Mouse (Mus musculus): ENCODE measurements around the gene Tmem91. TPM values are rescaled to one million over a fixed set of nuclear protein-coding genes. Genes with fewer than 3 reads are reported as not detected.

The Tmem91 gene
- polyA plus RNA-seq, 1 experiment from 2014 or later: 2.5 TPM

DNA sequence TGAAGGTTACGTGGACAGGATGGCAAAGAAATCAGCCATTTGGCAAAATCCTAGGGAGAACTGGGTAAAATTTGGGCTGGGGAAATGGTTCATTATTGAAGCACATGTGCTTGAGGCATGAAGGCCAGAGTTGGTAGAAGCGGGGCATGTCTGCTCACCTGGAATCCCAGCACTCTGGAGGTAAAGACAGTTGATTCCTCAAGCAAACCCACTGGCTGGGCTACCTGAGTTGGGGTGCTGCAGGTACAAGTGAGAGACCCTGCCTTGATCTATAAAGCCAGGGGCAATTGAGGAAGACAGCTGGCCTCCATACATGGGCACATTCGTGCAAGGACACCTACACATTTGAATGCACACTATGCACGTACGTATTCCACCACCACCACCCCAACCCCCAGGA is 54.9 kb downstream of the Tmem91 start:
- Histone ChIP-seq H3K27me3 (ENCODE audit: control insufficient read depth, insufficient read depth, low read length) (no peaks in the 10 kb centered on the region), H3K4me1 (ENCODE audit: control insufficient read depth, insufficient read depth, low read length) (peaks cover 7% of the 10 kb centered on the region; the same call in 1 of the 2 replicates), H3K36me3 (ENCODE audit: control insufficient read depth, insufficient read depth, low read length) (peaks cover 36% of the 10 kb centered on the region), H3K4me2 (replicated peaks; ENCODE audit: low read depth, low read length) (peak overlapping the region; percentile 67), H3K9me3 (ENCODE audit: control insufficient read depth, low read length) (no peaks in the 10 kb centered on the region), H3K27ac (ENCODE audit: low read depth, low read length) (no peak overlapping the region), H3K9ac (ENCODE audit: low read depth, low read length) (no peak overlapping the region), H3K4me3 (ENCODE audit: low read length) (peak overlapping the region; percentile 63)
- ATAC-seq (ENCODE audit: low FRiP score, low TSS enrichment): no peak
- WGBS: 90% methylated on average over 5 of the region's 5 CpGs

DNA sequence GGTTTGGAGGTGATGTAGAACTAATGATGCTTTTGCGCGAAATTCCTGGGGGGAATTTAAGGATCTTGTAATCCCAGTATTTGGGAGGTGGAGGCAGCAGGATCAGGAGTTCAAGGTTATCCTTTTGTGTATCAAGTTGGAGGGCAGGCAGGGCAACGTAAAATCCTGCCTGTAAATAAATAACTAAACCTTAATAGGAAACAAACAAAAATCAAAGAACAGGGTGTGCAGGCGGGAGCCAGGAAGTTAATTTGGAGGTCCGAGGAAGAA is 55.3 kb downstream of the Tmem91 start:
- H3K4me1 ChIP-seq (ENCODE audit: control insufficient read depth, insufficient read depth, low read length): peaks cover 7% of the 10 kb centered on the region; the same call in 1 of the 2 replicates
- H3K9me3 ChIP-seq (ENCODE audit: control insufficient read depth, low read length): no peaks in the 10 kb centered on the region
- H3K36me3 ChIP-seq (ENCODE audit: control insufficient read depth, insufficient read depth, low read length): peaks cover 31% of the 10 kb centered on the region
- peak overlapping the region; percentile 67 for H3K4me2 ChIP-seq (replicated peaks; ENCODE audit: low read depth, low read length)
- ATAC-seq (ENCODE audit: low FRiP score, low TSS enrichment): no peak
- WGBS: 14% methylated on average over 5 of the region's 5 CpGs
- H3K4me3 ChIP-seq (ENCODE audit: low read length): peak overlapping the region; percentile 63
- peak overlapping the region; percentile 61 for H3K9ac ChIP-seq (ENCODE audit: low read depth, low read length)
- no peak overlapping the region; the same call in 1 of the 2 replicates for H3K27ac ChIP-seq (ENCODE audit: low read depth, low read length)
- no peaks in the 10 kb centered on the region for H3K27me3 ChIP-seq (ENCODE audit: control insufficient read depth, insufficient read depth, low read length)

Other genes starting within 250 kb of the Tmem91 start
- gene Ceacam1, start 197.6 kb downstream of the Tmem91 start, polyA plus RNA-seq (2014; fragmentation: Nextera tagmentation; extraction: Ambion mirVana): 2.3 and 5.7 TPM in 2 replicates
- 0.07 TPM in 1 of 2 replicates, not detected in the other for gene Ceacam2, start 135.3 kb downstream of the Tmem91 start, polyA plus RNA-seq (2014; fragmentation: Nextera tagmentation; extraction: Ambion mirVana)
- 0.29 and 0.32 TPM in 2 replicates for gene Erich4, start 59.3 kb downstream of the Tmem91 start, polyA plus RNA-seq (2014; fragmentation: Nextera tagmentation; extraction: Ambion mirVana)
- gene Dmac2, start 55.8 kb downstream of the Tmem91 start, polyA plus RNA-seq (2014; fragmentation: Nextera tagmentation; extraction: Ambion mirVana): 41.0 and 50.2 TPM in 2 replicates
- 4.5 and 5.2 TPM in 2 replicates for gene B3gnt8, start 48.5 kb downstream of the Tmem91 start, polyA plus RNA-seq (2014; fragmentation: Nextera tagmentation; extraction: Ambion mirVana)
- gene Bckdha, start 16.2 kb downstream of the Tmem91 start, polyA plus RNA-seq (2014; fragmentation: Nextera tagmentation; extraction: Ambion mirVana): 60.6 and 69.6 TPM in 2 replicates
- gene Exosc5, start 16.0 kb downstream of the Tmem91 start, polyA plus RNA-seq (2014; fragmentation: Nextera tagmentation; extraction: Ambion mirVana): 93.5 and 98.8 TPM in 2 replicates
- gene B9d2, start 5.6 kb upstream of the Tmem91 start, polyA plus RNA-seq (2014; fragmentation: Nextera tagmentation; extraction: Ambion mirVana): 33.6 and 36.5 TPM in 2 replicates
- gene Tgfb1, start 11.8 kb upstream of the Tmem91 start, polyA plus RNA-seq (2014; fragmentation: Nextera tagmentation; extraction: Ambion mirVana): 3.8 and 5.1 TPM in 2 replicates
- 24.8 and 32.4 TPM in 2 replicates for gene Ccdc97, start 43.9 kb upstream of the Tmem91 start, polyA plus RNA-seq (2014; fragmentation: Nextera tagmentation; extraction: Ambion mirVana)
- gene Hnrnpul1, start 79.6 kb upstream of the Tmem91 start, polyA plus RNA-seq (2014; fragmentation: Nextera tagmentation; extraction: Ambion mirVana): 65.6 and 86.2 TPM in 2 replicates
- 75.3 and 75.5 TPM in 2 replicates for gene Axl, start 113.5 kb upstream of the Tmem91 start, polyA plus RNA-seq (2014; fragmentation: Nextera tagmentation; extraction: Ambion mirVana)
- gene Cyp2s1, start 141.7 kb upstream of the Tmem91 start, polyA plus RNA-seq (2014; fragmentation: Nextera tagmentation; extraction: Ambion mirVana): 9.3 and 13.4 TPM in 2 replicates
- gene Cyp2b10, start 222.5 kb upstream of the Tmem91 start, polyA plus RNA-seq (2014; fragmentation: Nextera tagmentation; extraction: Ambion mirVana): not detected in 2 replicates